Mouse (Mus musculus) ES-Bruce4 (cell line): ENCODE data around the gene Rubcn.

Source experiments
- CTCF ChIP-seq: IDR thresholded peaks from one replicate; pipeline ENCODE4 v1.8.1; 2011; ENCODE audit warnings: low read depth, low read length
- EP300 ChIP-seq: IDR thresholded peaks from 2 replicates; pipeline ENCODE4 v1.6.1; 2011; ENCODE audit warnings: low read depth, low read length; ENCODE audit not compliant: insufficient read depth

DNA sequence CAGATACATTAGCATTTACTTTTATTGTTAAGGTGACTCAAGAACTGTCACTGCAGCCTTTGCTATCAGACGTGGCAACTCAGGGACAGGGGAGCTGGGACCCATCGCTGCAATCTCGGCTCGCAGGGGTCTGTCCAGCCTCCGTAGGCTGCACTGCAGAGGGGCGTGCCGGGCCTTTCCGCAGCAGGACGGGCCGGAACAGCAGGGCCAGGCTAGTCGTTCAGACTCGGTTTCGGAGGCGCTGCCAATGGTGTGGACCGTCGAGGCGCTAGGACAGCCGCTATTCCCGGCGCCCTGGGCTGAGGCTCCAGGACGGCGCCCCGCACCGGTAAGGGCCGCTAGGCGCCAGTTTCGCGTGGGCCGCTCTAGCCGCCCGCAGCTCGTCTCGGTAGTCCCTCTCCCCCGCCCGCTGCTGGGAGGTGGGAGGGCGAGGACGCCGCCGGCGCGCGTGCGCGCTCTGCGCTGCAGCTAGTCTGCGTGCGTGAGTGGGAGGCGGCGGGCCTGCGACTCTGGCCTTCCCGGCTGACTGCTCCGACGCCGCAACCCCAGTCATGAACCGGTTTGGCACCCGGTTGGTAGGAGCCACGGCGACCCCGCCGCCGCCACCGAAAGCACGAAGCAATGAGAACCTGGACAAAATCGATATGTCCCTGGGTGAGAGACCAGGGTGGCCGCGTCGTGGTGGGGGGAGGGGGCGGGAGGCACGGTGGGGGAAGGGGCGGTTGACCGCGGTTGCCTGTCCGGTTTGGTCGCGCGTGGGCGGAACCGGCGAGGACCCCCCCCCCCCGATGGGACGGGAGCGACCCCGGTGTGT lies at the start of gene Rubcn, which contains the start of gene Fyttd1:
- TF ChIP-seq CTCF (peak; percentile 39), EP300 (peak; percentile 22; the same call in 1 of the 2 replicates)
